Mouse (Mus musculus) gastrocnemius, postnatal 36 days (tissue): ENCODE measurements around the gene Rhox3h. TPM values are rescaled to one million over a fixed set of nuclear protein-coding genes. Genes with fewer than 3 reads are reported as not detected.
"Not testable (repeated sequence)": the region's sequence is repeated elsewhere in the genome, so short reads cannot be mapped to it uniquely, and the experiment has no call there.

Source experiments
- DNase-seq, 2 experiments: peaks; one replicate each; pipeline ENCODE4 v3.0.0; 2022
- intact Hi-C: fragments of 180-260 bp; cut with DNase I; formaldehyde crosslinking; loops from one replicate; pipeline ENCODE4 v1.15.1; 2025
- long read RNA-seq, 2 experiments: library from polyadenylated mRNA; stranded (forward); transcript quantifications; one replicate each; pipeline ENCODE4 v2.0.0; 2021
- total RNA-seq, 2 experiments: library from RNA; stranded (reverse); gene quantifications; 2 replicates each; pipeline ENCODE4 v1.2.3; 2021

The Rhox3h gene
- not detected for total RNA-seq
- long read RNA-seq, experiment 1 = 0 reads
- long read RNA-seq, experiment 2 = 0 reads

- intact Hi-C loops, DNase-seq: not testable (repeated sequence)
These were observed at the start of gene Rhox3h for GRCm38 (mm10) chrX:37668664-37669063. Rhox3h (minus strand) TSS chrX:37668764.

GRCm38 (mm10) chrX:37701821-37702387, 33.3 kb upstream of the Rhox3h start:
- DNase-seq = no peak
- intact Hi-C loops = no loop called here

GRCm38 (mm10) chrX:37692261-37692660, 23.7 kb upstream of the Rhox3h start:
- intact Hi-C loops = no loop called here
- no peak for DNase-seq

GRCm38 (mm10) chrX:37683031-37683715, 14.6 kb upstream of the Rhox3h start:
- no peak for DNase-seq
- intact Hi-C loops = no loop called here

- intact Hi-C loops, DNase-seq: not testable (repeated sequence)
These were observed 4.6 kb upstream of the Rhox3h start, which contains the start of gene Rhox2h for GRCm38 (mm10) chrX:37673177-37673576. Rhox2h (minus strand) TSS chrX:37673277.

GRCm38 (mm10) chrX:37651227-37651626, 17.3 kb downstream of the Rhox3h start, which contains the start of gene Rhox4g:
Rhox4g (minus strand) TSS chrX:37651327.
- DNase-seq, intact Hi-C loops: not testable (repeated sequence)

GRCm38 (mm10) chrX:37643370-37643769, 25.2 kb downstream of the Rhox3h start, which contains the start of gene Rhox2g:
Rhox2g (minus strand) TSS chrX:37643470.
- DNase-seq, intact Hi-C loops: not testable (repeated sequence)

- intact Hi-C loops, DNase-seq: not testable (repeated sequence)
These were observed 40.1 kb downstream of the Rhox3h start, which contains the start of gene Rhox3g for GRCm38 (mm10) chrX:37628512-37628911. Rhox3g (minus strand) TSS chrX:37628612.

Other genes with a start within 250 kb of the Rhox3h start
- not detected for gene Rhox4b, start 236.3 kb downstream of the Rhox3h start, total RNA-seq
- gene Rhox2c, start 215.1 kb downstream of the Rhox3h start, total RNA-seq = not detected
- not detected for gene Rhox3c, start 210.2 kb downstream of the Rhox3h start, total RNA-seq
- not detected for gene Rhox4c, start 188.4 kb downstream of the Rhox3h start, total RNA-seq
- gene Rhox2d, start 175.3 kb downstream of the Rhox3h start, total RNA-seq = not detected
- gene Rhox4d, start 154.4 kb downstream of the Rhox3h start, total RNA-seq = not detected
- not detected for gene Rhox2e, start 138.3 kb downstream of the Rhox3h start, total RNA-seq
- under 1 TPM in 1 of 2 experiments, not detected in 1; 0.76 TPM for gene Rhox3e, start 126.7 kb downstream of the Rhox3h start, total RNA-seq
- not detected for gene Rhox4e, start 111.4 kb downstream of the Rhox3h start, total RNA-seq
- not detected for gene Rhox2f, start 97.4 kb downstream of the Rhox3h start, total RNA-seq
- gene Rhox3f, start 87.8 kb downstream of the Rhox3h start, total RNA-seq = not detected
- gene Rhox4f, start 61.1 kb downstream of the Rhox3h start, total RNA-seq = not detected
- not detected for gene Rhox3g, start 40.2 kb downstream of the Rhox3h start, total RNA-seq
- gene Rhox2g, start 25.3 kb downstream of the Rhox3h start, total RNA-seq = not detected
- gene Rhox4g, start 17.4 kb downstream of the Rhox3h start, total RNA-seq = not detected
- not detected for gene Rhox2h, start 4.5 kb upstream of the Rhox3h start, total RNA-seq
- gene Rhox5, start 136.1 kb upstream of the Rhox3h start, total RNA-seq = not detected
- not detected for gene Rhox6, start 158.1 kb upstream of the Rhox3h start, total RNA-seq
- not detected for gene Rhox7a, start 162.9 kb upstream of the Rhox3h start, total RNA-seq
- gene Rhox8, start 210.2 kb upstream of the Rhox3h start, total RNA-seq = not detected
- gene Rhox7b, start 228.5 kb upstream of the Rhox3h start, total RNA-seq = not detected
- gene Rhox9, start 233.0 kb upstream of the Rhox3h start, total RNA-seq = not detected